Comparison of ENCODE assay signal across 10 mouse cellular contexts in the genomic region with DNA sequence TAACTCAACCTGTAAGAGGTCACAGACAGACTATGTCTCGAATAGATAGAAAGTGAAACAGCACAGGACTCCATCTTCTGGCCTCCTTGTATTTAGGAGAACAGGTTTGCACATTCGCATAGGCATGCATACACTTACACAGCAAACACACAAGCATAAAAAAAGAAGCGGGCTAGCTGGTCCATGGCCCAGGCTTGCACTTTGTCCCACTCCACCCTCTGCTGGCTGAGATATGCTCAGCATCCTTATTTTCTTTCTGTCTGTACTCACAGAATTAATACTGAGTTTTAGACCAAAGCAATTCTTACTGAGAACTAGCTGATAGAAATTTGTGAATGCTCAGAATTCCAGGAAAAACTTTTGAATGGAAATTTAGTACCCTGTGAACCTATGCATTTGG. TPM values are rescaled to one million over a fixed set of nuclear protein-coding genes. Genes with fewer than 3 reads are reported as not detected.
DNase-seq lines count a peak whose midpoint lies in the region; ATAC-seq and TF ChIP-seq lines count a peak whose summit lies in the region.
"Had no signal": no experiment of that assay in that cellular context is flagged by ENCODE, and none has a peak within 500 bp of the region (broad histone marks: within the 10 kb centered on the region; RNA-seq: fewer than 3 reads in every experiment).

No protein-coding gene starts in this region.

- peak; percentile 58 to 61 for DNase-seq in cerebellum, postnatal 10 days
- no peak for DNase-seq in cerebellum, adult 18-20 months
- DNase-seq in liver, embryonic 14.5 days (ENCODE audit: low read depth in 3 of 3, low spot score in 3 of 3), result no peak
- DNase-seq in liver, embryonic 11.5 days (ENCODE audit: low spot score), result no peak
- peak; percentile 33 for DNase-seq in splenic B cell, adult 2 months (ENCODE audit: low read depth, low spot score)
- no peak for DNase-seq in layer of hippocampus, adult 8-10 months (ENCODE audit: low spot score in 2 of 2)
- DNase-seq: embryo, embryonic 11 days had no signal

- no peak overlapping the region for H3K4me3 ChIP-seq in liver, embryonic 14.5 days (ENCODE audit: insufficient read depth in 1 of 2, low read depth in 2 of 2, low read length in 2 of 2)
- H3K4me3 ChIP-seq in liver, embryonic 11.5 days (ENCODE audit: low read depth, low read length), result no peak overlapping the region
- H3K4me3 ChIP-seq in bone marrow, adult 2 months (replicated peaks; ENCODE audit: control insufficient read depth, low read depth, low read length), result no peak overlapping the region
- no peak overlapping the region for H3K4me3 ChIP-seq in hindbrain, embryonic 13.5 days
- H3K4me3 ChIP-seq: stomach, embryonic 15.5 days had no signal

- TF ChIP-seq CTCF in liver, embryonic 14.5 days (IDR thresholded peaks at IDR 0.05; ENCODE audit: low read depth), result peak; percentile 52
- peak; percentile 40 for TF ChIP-seq CTCF in bone marrow, adult 2 months (IDR thresholded peaks at IDR 0.05; ENCODE audit: control insufficient read depth, insufficient read depth, low read length)

- ATAC-seq in liver, embryonic 14.5 days (ENCODE audit: insufficient read depth), result no peak
- ATAC-seq in liver, embryonic 11.5 days (replicated peaks; ENCODE audit: low FRiP score), result no peak
- ATAC-seq in hindbrain, embryonic 13.5 days (ENCODE audit: low FRiP score), result no peak

- H3K4me1 ChIP-seq in liver, embryonic 14.5 days (replicated peaks; ENCODE audit: control insufficient read depth in 2 of 2, insufficient read depth in 2 of 2, low read length in 1 of 2), result peaks cover 8 to 10% of the 10 kb centered on the region in 2 experiments
- H3K4me1 ChIP-seq in liver, embryonic 11.5 days (replicated peaks; ENCODE audit: control insufficient read depth, insufficient read depth, low read length), result peaks cover 13% of the 10 kb centered on the region
- peaks cover 3% of the 10 kb centered on the region; the same call in 1 of the 2 replicates for H3K4me1 ChIP-seq in bone marrow, adult 2 months (ENCODE audit: control insufficient read depth, insufficient read depth, low read length)
- peaks cover 28% of the 10 kb centered on the region for H3K4me1 ChIP-seq in hindbrain, embryonic 13.5 days (replicated peaks)

- H3K9ac ChIP-seq in liver, embryonic 14.5 days (replicated peaks), result no peak overlapping the region
- H3K9ac ChIP-seq in liver, embryonic 11.5 days (ENCODE audit: low read depth, low read length), result no peak overlapping the region
- H3K9ac ChIP-seq in hindbrain, embryonic 13.5 days, result no peak overlapping the region
- H3K9ac ChIP-seq: stomach, embryonic 15.5 days had no signal

- TF ChIP-seq EP300 in liver, embryonic 14.5 days (IDR thresholded peaks at IDR 0.05; ENCODE audit: low read depth), result no peak

- 52% methylated on average over 3 of the region's 3 CpGs for WGBS in liver, embryonic 14.5 days (ENCODE audit: insufficient replicate concordance)
- WGBS in liver, embryonic 11.5 days, result 71% methylated on average over 3 of the region's 3 CpGs
- WGBS in bone marrow, adult 2 months, result 48% methylated on average over 3 of the region's 3 CpGs
- 68% methylated on average over 3 of the region's 3 CpGs for WGBS in hindbrain, embryonic 13.5 days

- no peaks in the 10 kb centered on the region for H3K36me3 ChIP-seq in liver, embryonic 14.5 days (replicated peaks; ENCODE audit: control insufficient read depth, insufficient read depth, low read depth)
- H3K36me3 ChIP-seq in liver, embryonic 11.5 days (ENCODE audit: control insufficient read depth, insufficient read depth, low read length), result no peaks in the 10 kb centered on the region
- H3K36me3 ChIP-seq in splenic B cell, adult 2 months (ENCODE audit: control insufficient read depth, insufficient read depth, low read length, poor library complexity, severe bottlenecking), result no peaks in the 10 kb centered on the region
- H3K36me3 ChIP-seq in hindbrain, embryonic 13.5 days, result peaks cover 8% of the 10 kb centered on the region
- H3K36me3 ChIP-seq: stomach, embryonic 15.5 days had no signal

- no peaks in the 10 kb centered on the region for H3K27me3 ChIP-seq in liver, embryonic 14.5 days (ENCODE audit: control insufficient read depth, insufficient read depth, low read length)
- no peaks in the 10 kb centered on the region for H3K27me3 ChIP-seq in liver, embryonic 11.5 days (replicated peaks; ENCODE audit: control insufficient read depth, insufficient read depth, low read length)
- no peaks in the 10 kb centered on the region for H3K27me3 ChIP-seq in splenic B cell, adult 2 months (ENCODE audit: control insufficient read depth, insufficient read depth, low read length, poor library complexity, severe bottlenecking)
- no peaks in the 10 kb centered on the region for H3K27me3 ChIP-seq in hindbrain, embryonic 13.5 days
- H3K27me3 ChIP-seq: stomach, embryonic 15.5 days had no signal

- no peak overlapping the region for H3K4me2 ChIP-seq in liver, embryonic 14.5 days (ENCODE audit: low read depth)
- H3K4me2 ChIP-seq in liver, embryonic 11.5 days, result no peak overlapping the region
- H3K4me2 ChIP-seq in hindbrain, embryonic 13.5 days, result no peak overlapping the region
- H3K4me2 ChIP-seq: stomach, embryonic 15.5 days had no signal

- TF ChIP-seq POLR2A in bone marrow, adult 2 months (IDR thresholded peaks at IDR 0.05; ENCODE audit: borderline replicate concordance, control insufficient read depth, low read depth, low read length), result no peak

- H3K9me3 ChIP-seq in liver, embryonic 14.5 days (ENCODE audit: control insufficient read depth, low read length), result no peaks in the 10 kb centered on the region
- no peaks in the 10 kb centered on the region for H3K9me3 ChIP-seq in liver, embryonic 11.5 days (ENCODE audit: control insufficient read depth, low read length)
- H3K9me3 ChIP-seq in hindbrain, embryonic 13.5 days, result no peaks in the 10 kb centered on the region
- H3K9me3 ChIP-seq: stomach, embryonic 15.5 days had no signal

- no peak overlapping the region for H3K27ac ChIP-seq in liver, embryonic 14.5 days
- no peak overlapping the region for H3K27ac ChIP-seq in liver, embryonic 11.5 days (ENCODE audit: low read depth, low read length)
- H3K27ac ChIP-seq in bone marrow, adult 2 months (ENCODE audit: control insufficient read depth, insufficient read depth, low read depth, low read length, poor library complexity), result no peak overlapping the region
- no peak overlapping the region for H3K27ac ChIP-seq in hindbrain, embryonic 13.5 days
- H3K27ac ChIP-seq: stomach, embryonic 15.5 days had no signal

RNA-seq across cellular contexts. Expression of gene Wars, which starts 2.0 kb away (rescaled TPM):
- polyA plus RNA-seq in liver, embryonic 14.5 days (2012; rRNA removed), result 19.1 and 19.4 TPM in 2 replicates
- polyA plus RNA-seq in liver, embryonic 14.5 days (2014; fragmentation: Nextera tagmentation; extraction: Ambion mirVana), result 27.8 and 29.2 TPM in 2 replicates
- 90.8 and 102 TPM in 2 replicates for polyA plus RNA-seq in liver, embryonic 11.5 days (2014; fragmentation: Nextera tagmentation; extraction: Ambion mirVana)
- polyA plus RNA-seq in bone marrow, adult 2 months (2011; ENCODE audit: insufficient read depth, insufficient read length, low replicate concordance, missing spikeins), result 7.9 and 14.6 TPM in 2 replicates
- 102 and 106 TPM in 2 replicates for polyA plus RNA-seq in hindbrain, embryonic 13.5 days (2015; fragmentation: Nextera tagmentation; extraction: Ambion mirVana)
- 10 to 100 TPM; 82.6 to 97.2 (median 90.6) TPM for total RNA-seq in layer of hippocampus, adult 8-10 months (2022)

RNA-seq across cellular contexts. Expression of gene Wdr25, which starts 2.6 kb away (rescaled TPM):
- 2.6 and 3.7 TPM in 2 replicates for polyA plus RNA-seq in liver, embryonic 14.5 days (2012; rRNA removed)
- 1.2 and 2.2 TPM in 2 replicates for polyA plus RNA-seq in liver, embryonic 14.5 days (2014; fragmentation: Nextera tagmentation; extraction: Ambion mirVana)
- 4.1 and 5.3 TPM in 2 replicates for polyA plus RNA-seq in liver, embryonic 11.5 days (2014; fragmentation: Nextera tagmentation; extraction: Ambion mirVana)
- polyA plus RNA-seq in bone marrow, adult 2 months (2011; ENCODE audit: insufficient read depth, insufficient read length, low replicate concordance, missing spikeins), result 3.5 and 3.7 TPM in 2 replicates
- polyA plus RNA-seq in hindbrain, embryonic 13.5 days (2015; fragmentation: Nextera tagmentation; extraction: Ambion mirVana), result 6.6 and 8.5 TPM in 2 replicates
- total RNA-seq in layer of hippocampus, adult 8-10 months (2022), result 10 to 100 TPM in 3 of 4 experiments, 1 to 10 TPM in 1; 9.9 to 15.6 (median 12.6) TPM

Comparison
In these comparisons a context has a peak if more than half of its experiments do, and no peak if none do; other contexts are left out.
1. DNase-seq: peak in cerebellum, postnatal 10 days (2 of 2) and splenic B cell, adult 2 months (single experiment); none in cerebellum, adult 18-20 months (0 of 2), liver, embryonic 14.5 days (0 of 3), liver, embryonic 11.5 days (single experiment) and layer of hippocampus, adult 8-10 months (0 of 2).